Mouse (Mus musculus) B cell, adult 2 months (primary cell): Measurements from ENCODE around the gene 1700125H20Rik.

Experiments used
- DNase-seq, 2 experiments: peaks; one replicate each; pipeline ENCODE4 v3.0.0; 2022

Gene 1700125H20Rik

GRCm38 (mm10) chr11:85184839-85185238 is 14.6 kb downstream of the 1700125H20Rik start:
- DNase-seq: no peak

GRCm38 (mm10) chr11:85189110-85189509 is 18.9 kb downstream of the 1700125H20Rik start:
- no peak for DNase-seq

- DNase-seq: no peak
Observed at GRCm38 (mm10) chr11:85190741-85191140, 20.5 kb downstream of the 1700125H20Rik start.

GRCm38 (mm10) chr11:85194206-85194605 is 24.0 kb downstream of the 1700125H20Rik start:
- no peak for DNase-seq

DNA sequence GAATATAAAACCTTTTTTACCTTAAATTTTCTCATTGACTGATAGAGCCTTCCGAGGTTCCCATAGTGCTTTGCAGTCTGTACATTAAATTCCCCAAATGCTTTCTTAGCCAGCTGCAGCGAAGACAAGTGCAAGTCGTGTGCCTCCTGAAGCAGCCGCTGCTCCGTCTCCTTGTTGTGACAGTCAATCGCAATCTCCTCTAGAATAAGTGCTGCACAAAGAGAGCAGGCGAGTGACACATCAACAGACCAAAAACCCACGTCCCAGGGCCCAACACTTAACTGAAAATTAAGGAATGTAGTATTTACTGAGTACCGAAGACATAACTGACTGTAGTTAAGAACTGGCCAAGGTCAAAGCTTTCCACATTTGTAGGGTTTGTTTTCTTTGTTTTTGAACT is 25.8 kb downstream of the 1700125H20Rik start:
- no peak for DNase-seq

DNA sequence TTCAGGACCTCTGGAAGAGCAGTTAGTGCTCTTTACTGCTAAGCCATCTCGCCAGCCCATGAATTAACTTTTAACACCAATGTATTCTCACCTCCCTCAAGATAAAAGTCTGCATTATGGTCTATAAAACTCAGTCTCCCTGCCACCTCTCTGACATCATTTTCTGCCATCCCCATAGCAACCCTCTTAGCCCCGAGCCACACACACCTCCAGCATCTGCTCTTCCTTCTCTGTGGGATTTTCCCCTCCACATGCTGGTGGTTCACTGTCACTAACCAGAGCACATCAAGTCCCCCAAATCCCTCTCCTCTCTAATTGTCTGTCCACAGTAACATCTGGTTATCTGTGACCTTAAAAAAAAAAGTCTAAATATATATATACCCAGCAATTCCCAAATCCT is 28.7 kb downstream of the 1700125H20Rik start:
- no peak for DNase-seq

GRCm38 (mm10) chr11:85206231-85206630 is 36.0 kb downstream of the 1700125H20Rik start:
- no peak for DNase-seq

GRCm38 (mm10) chr11:85211151-85211550 is 40.9 kb downstream of the 1700125H20Rik start:
- DNase-seq: no peak

- DNase-seq: no peak
Observed at GRCm38 (mm10) chr11:85213215-85213614, 43.0 kb downstream of the 1700125H20Rik start.

DNA sequence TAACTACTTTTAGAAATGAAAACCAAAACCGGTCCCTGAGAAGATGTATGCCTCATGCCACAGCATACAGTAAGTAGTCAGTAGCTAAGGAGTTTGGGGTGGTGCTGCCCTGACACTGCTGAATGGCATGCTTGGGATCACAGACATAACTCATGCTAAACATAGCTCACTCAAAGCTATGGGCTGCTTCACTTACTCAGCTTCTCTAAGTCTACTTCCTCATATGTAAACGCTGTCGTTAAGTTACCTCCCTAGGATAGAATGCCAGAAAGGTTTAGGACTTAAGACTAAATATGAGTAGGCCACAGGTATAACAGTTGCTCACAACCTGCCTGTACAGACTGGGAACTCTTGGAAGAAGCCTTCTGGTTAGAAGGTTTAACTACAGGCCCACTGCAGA is 44.5 kb downstream of the 1700125H20Rik start:
- no peak for DNase-seq

GRCm38 (mm10) chr11:85219014-85219413 is 48.8 kb downstream of the 1700125H20Rik start:
- DNase-seq: no peak

DNA sequence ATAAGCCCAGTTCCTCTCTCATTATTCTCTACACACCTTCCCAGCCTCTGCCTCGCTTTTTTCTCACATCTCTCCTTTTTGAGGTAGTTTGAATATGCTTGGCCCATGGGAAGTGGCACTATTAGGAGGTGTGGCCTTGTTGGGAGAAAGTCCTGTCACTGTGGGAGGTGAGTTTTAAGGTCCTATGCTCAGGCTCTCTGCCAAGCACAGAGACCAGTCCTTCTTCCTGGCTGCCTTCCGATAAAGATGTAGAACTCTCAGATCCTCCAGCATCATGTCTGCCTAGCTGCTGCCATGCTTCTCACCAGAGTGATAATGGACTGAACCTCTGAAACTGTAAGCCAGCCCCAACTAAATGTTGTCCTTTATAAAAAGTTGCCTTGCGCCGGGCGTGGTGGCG is 52.4 kb downstream of the 1700125H20Rik start:
- DNase-seq: no peak

DNA sequence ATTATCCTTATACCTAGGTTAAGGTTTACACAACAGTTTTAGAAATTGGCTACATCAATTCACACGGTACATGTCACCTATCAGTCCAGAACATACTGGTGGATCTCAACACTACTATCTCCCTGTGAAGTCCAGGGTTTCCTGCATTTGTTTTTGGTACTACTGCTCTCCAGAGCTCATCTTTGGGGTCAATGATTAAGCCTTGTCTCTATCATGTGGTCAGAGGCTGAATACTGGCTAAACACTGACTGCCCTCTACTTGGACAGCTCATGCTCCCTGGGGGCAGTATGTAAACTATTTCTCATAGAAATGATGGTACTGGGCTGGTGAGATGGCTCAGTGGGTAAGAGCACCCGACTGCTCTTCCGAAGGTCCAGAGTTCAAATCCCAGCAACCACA is 53.0 kb downstream of the 1700125H20Rik start:
- no peak for DNase-seq
